In genomic region chr11:98969496-98969927, GRCm38 (mm10) we compare ENCODE assay signal across 8 mouse cellular contexts. TPM values are rescaled to one million over a fixed set of nuclear protein-coding genes. Genes with fewer than 3 reads are reported as not detected.
DNase-seq lines count a peak whose midpoint lies in the region; ATAC-seq and TF ChIP-seq lines count a peak whose summit lies in the region.

No protein-coding gene starts in this region.

- peak overlapping the region; percentile 65 for H3K27ac ChIP-seq in lung, embryonic 15.5 days
- H3K27ac ChIP-seq in hindbrain, postnatal 0 days = peak overlapping the region; percentile 8
- H3K27ac ChIP-seq in midbrain, embryonic 12.5 days (replicated peaks) = peak overlapping the region; percentile 95

- H3K9me3 ChIP-seq in lung, embryonic 15.5 days = no peaks in the 10 kb centered on the region
- H3K9me3 ChIP-seq in hindbrain, postnatal 0 days (ENCODE audit: low read length) = no peaks in the 10 kb centered on the region
- H3K9me3 ChIP-seq in midbrain, embryonic 12.5 days = no peaks in the 10 kb centered on the region

- H3K9ac ChIP-seq in lung, embryonic 15.5 days = no peak overlapping the region
- H3K9ac ChIP-seq in hindbrain, postnatal 0 days (replicated peaks; ENCODE audit: low read length) = no peak overlapping the region
- peak overlapping the region; percentile 50 for H3K9ac ChIP-seq in midbrain, embryonic 12.5 days (replicated peaks)

- H3K4me1 ChIP-seq in lung, embryonic 15.5 days = peaks cover 82% of the 10 kb centered on the region
- peaks cover 61% of the 10 kb centered on the region for H3K4me1 ChIP-seq in hindbrain, postnatal 0 days (ENCODE audit: insufficient read depth, low read length)
- peaks cover 72% of the 10 kb centered on the region for H3K4me1 ChIP-seq in midbrain, embryonic 12.5 days

- H3K36me3 ChIP-seq in lung, embryonic 15.5 days = peaks cover 68% of the 10 kb centered on the region
- peaks cover 12% of the 10 kb centered on the region for H3K36me3 ChIP-seq in hindbrain, postnatal 0 days (ENCODE audit: insufficient read depth, low read length)
- peaks cover 22% of the 10 kb centered on the region for H3K36me3 ChIP-seq in midbrain, embryonic 12.5 days

- H3K27me3 ChIP-seq in lung, embryonic 15.5 days = no peaks in the 10 kb centered on the region
- no peaks in the 10 kb centered on the region for H3K27me3 ChIP-seq in hindbrain, postnatal 0 days (ENCODE audit: insufficient read depth, low read length)
- 0 out of 2 replicates have a peak, but pooled peaks cover 7% of the 10 kb centered on the region for H3K27me3 ChIP-seq in midbrain, embryonic 12.5 days

- TF ChIP-seq CTCF in hindbrain, postnatal 0 days (IDR thresholded peaks at IDR 0.05; ENCODE audit: low read depth) = no peak

- peak; percentile 41 for DNase-seq in adrenal gland, postnatal 14 days
- no peak for DNase-seq in adrenal gland, adult 8-10 months
- DNase-seq in lung, postnatal 10 days = no peak
- peak; percentile 73 for DNase-seq in hindbrain, postnatal 0 days (ENCODE audit: low spot score)
- peak; percentile 84 for DNase-seq in telencephalon, adult 2 months (ENCODE audit: low read depth, low spot score)
- no peak for DNase-seq in spleen, postnatal 14 days (ENCODE audit: low spot score in 2 of 2)

- ATAC-seq in lung, embryonic 15.5 days (ENCODE audit: borderline replicate concordance, extremely low read depth, low FRiP score, low TSS enrichment) = no peak
- peak; percentile 38; the same call in 1 of the 2 replicates for ATAC-seq in hindbrain, postnatal 0 days
- peak; percentile 28 for ATAC-seq in midbrain, embryonic 12.5 days (ENCODE audit: low FRiP score, low read depth)

- no peak overlapping the region for H3K4me3 ChIP-seq in lung, embryonic 15.5 days
- no peak overlapping the region for H3K4me3 ChIP-seq in hindbrain, postnatal 0 days (ENCODE audit: low read length)
- H3K4me3 ChIP-seq in midbrain, embryonic 12.5 days = peak overlapping the region; percentile 20

- WGBS in lung, embryonic 15.5 days = 31% methylated on average over 15 of the region's 17 CpGs
- 15% methylated on average over 17 of the region's 17 CpGs for WGBS in hindbrain, postnatal 0 days
- WGBS in midbrain, embryonic 12.5 days = 12% methylated on average over 17 of the region's 17 CpGs

- H3K4me2 ChIP-seq in lung, embryonic 15.5 days = peak overlapping the region; percentile 36; the same call in 1 of the 2 replicates
- H3K4me2 ChIP-seq in hindbrain, postnatal 0 days (ENCODE audit: low read depth, low read length) = 0 out of 2 replicates have a peak overlapping the region, but pooled peaks have one; percentile 4
- H3K4me2 ChIP-seq in midbrain, embryonic 12.5 days (replicated peaks) = peak overlapping the region; percentile 52

RNA-seq across cellular contexts. Expression of gene Gjd3, which starts 13.3 kb away (rescaled TPM):
- total RNA-seq in adrenal gland, postnatal 14 days (2021) = not detected in 2 replicates
- total RNA-seq in adrenal gland, adult 8-10 months (2022) = not detected
- polyA plus RNA-seq in lung, embryonic 15.5 days (2015; fragmentation: Nextera tagmentation; extraction: Ambion mirVana) = 0.20 and 0.61 TPM in 2 replicates
- 0.75 and 5.0 TPM in 2 replicates for total RNA-seq in hindbrain, postnatal 0 days (2014; rRNA removed)
- polyA plus RNA-seq in hindbrain, postnatal 0 days (2015; fragmentation: Nextera tagmentation; extraction: Ambion mirVana) = 4.8 and 5.9 TPM in 2 replicates
- 0.67 and 0.80 TPM in 2 replicates for polyA plus RNA-seq in midbrain, embryonic 12.5 days (2016; fragmentation: Nextera tagmentation; extraction: Ambion mirVana)

RNA-seq across cellular contexts. Expression of gene Rara, which starts 41.9 kb away (rescaled TPM):
- total RNA-seq in adrenal gland, postnatal 14 days (2021) = 24.5 and 29.3 TPM in 2 replicates
- total RNA-seq in adrenal gland, adult 8-10 months (2022) = 10 to 100 TPM; 21.3 to 36.8 (median 30.8) TPM
- polyA plus RNA-seq in lung, embryonic 15.5 days (2015; fragmentation: Nextera tagmentation; extraction: Ambion mirVana) = 36.5 and 38.4 TPM in 2 replicates
- total RNA-seq in hindbrain, postnatal 0 days (2014; rRNA removed) = 16.9 and 19.2 TPM in 2 replicates
- 8.1 and 9.5 TPM in 2 replicates for polyA plus RNA-seq in hindbrain, postnatal 0 days (2015; fragmentation: Nextera tagmentation; extraction: Ambion mirVana)
- 15.5 and 17.3 TPM in 2 replicates for polyA plus RNA-seq in midbrain, embryonic 12.5 days (2016; fragmentation: Nextera tagmentation; extraction: Ambion mirVana)

RNA-seq across cellular contexts. Expression of gene Top2a, which starts 54.5 kb away (rescaled TPM):
- 52.0 and 70.5 TPM in 2 replicates for total RNA-seq in adrenal gland, postnatal 14 days (2021)
- 1 to 10 TPM; 3.1 to 8.3 (median 6.1) TPM for total RNA-seq in adrenal gland, adult 8-10 months (2022)
- polyA plus RNA-seq in lung, embryonic 15.5 days (2015; fragmentation: Nextera tagmentation; extraction: Ambion mirVana) = 276 and 280 TPM in 2 replicates
- 43.8 and 44.4 TPM in 2 replicates for total RNA-seq in hindbrain, postnatal 0 days (2014; rRNA removed)
- polyA plus RNA-seq in hindbrain, postnatal 0 days (2015; fragmentation: Nextera tagmentation; extraction: Ambion mirVana) = 34.2 and 39.1 TPM in 2 replicates
- polyA plus RNA-seq in midbrain, embryonic 12.5 days (2016; fragmentation: Nextera tagmentation; extraction: Ambion mirVana) = 305 and 311 TPM in 2 replicates

Comparison
In these comparisons a context has a peak if more than half of its experiments do, and no peak if none do; other contexts are left out.
1. DNase-seq: peak in adrenal gland, postnatal 14 days (single experiment), hindbrain, postnatal 0 days (single experiment) and telencephalon, adult 2 months (single experiment); none in adrenal gland, adult 8-10 months (single experiment), lung, postnatal 10 days (single experiment) and spleen, postnatal 14 days (0 of 2).
2. H3K27ac ChIP-seq: peak in every context shown above with its lines; median percentile 95 in midbrain, embryonic 12.5 days; 65 in lung, embryonic 15.5 days; 8 in hindbrain, postnatal 0 days.
3. Peak in every context shown above with its lines, with median percentiles within 50 percentile points of each other: H3K4me2 ChIP-seq.